Mouse (Mus musculus) myocyte (in vitro differentiated cells): Measurements from ENCODE around the gene Lsmem1.

ENCODE experiments used
- CEBPB ChIP-seq: IDR thresholded peaks from 2 replicates; pipeline ENCODE4 v1.6.1; 2011; ENCODE audit warnings: mild to moderate bottlenecking, moderate library complexity; ENCODE audit not compliant: poor library complexity, insufficient read depth, severe bottlenecking
- E2F4 ChIP-seq: IDR thresholded peaks from one replicate; pipeline ENCODE4 v1.6.1; 2011; ENCODE audit warnings: mild to moderate bottlenecking, control low read depth, moderate library complexity; ENCODE audit not compliant: insufficient read depth
- MAX ChIP-seq: IDR thresholded peaks from one replicate; pipeline ENCODE4 v1.6.1; 2011; ENCODE audit warnings: low read depth, mild to moderate bottlenecking, control low read depth
- MYOD1 ChIP-seq, 3 experiments: IDR thresholded peaks; one replicate each; pipeline ENCODE4 v1.6.1; 2011; ENCODE audit warnings: control low read depth in 2 of 3, low read depth in 2 of 3, mild to moderate bottlenecking in 2 of 3, moderate library complexity in 1 of 3; ENCODE audit not compliant: insufficient read length in 2 of 3, control insufficient read depth in 1 of 3
- MYOG ChIP-seq, 3 experiments: IDR thresholded peaks; one replicate each; pipeline ENCODE4 v1.6.1; 2011; ENCODE audit warnings: control low read depth in 2 of 3, low read depth in 2 of 3, mild to moderate bottlenecking in 2 of 3; ENCODE audit not compliant: insufficient read length in 2 of 3, control insufficient read depth in 1 of 3, insufficient read depth in 1 of 3
- POLR2A ChIP-seq: IDR thresholded peaks from one replicate; pipeline ENCODE4 v1.6.1; 2011; ENCODE audit warnings: low read depth, mild to moderate bottlenecking, control low read depth, moderate library complexity; ENCODE audit not compliant: insufficient read length
- POLR2AphosphoS2 ChIP-seq: IDR thresholded peaks from one replicate; pipeline ENCODE4 v1.6.1; 2011; ENCODE audit warnings: low read depth, control low read depth; ENCODE audit not compliant: insufficient read length
- SRF ChIP-seq: IDR thresholded peaks from one replicate; pipeline ENCODE4 v1.6.1; 2011; ENCODE audit warnings: low read depth; ENCODE audit not compliant: control insufficient read depth, insufficient read length
- TCF12 ChIP-seq: IDR thresholded peaks from one replicate; pipeline ENCODE4 v1.6.1; 2011; ENCODE audit warnings: mild to moderate bottlenecking, control low read depth; ENCODE audit not compliant: poor library complexity, insufficient read depth, severe bottlenecking

DNA sequence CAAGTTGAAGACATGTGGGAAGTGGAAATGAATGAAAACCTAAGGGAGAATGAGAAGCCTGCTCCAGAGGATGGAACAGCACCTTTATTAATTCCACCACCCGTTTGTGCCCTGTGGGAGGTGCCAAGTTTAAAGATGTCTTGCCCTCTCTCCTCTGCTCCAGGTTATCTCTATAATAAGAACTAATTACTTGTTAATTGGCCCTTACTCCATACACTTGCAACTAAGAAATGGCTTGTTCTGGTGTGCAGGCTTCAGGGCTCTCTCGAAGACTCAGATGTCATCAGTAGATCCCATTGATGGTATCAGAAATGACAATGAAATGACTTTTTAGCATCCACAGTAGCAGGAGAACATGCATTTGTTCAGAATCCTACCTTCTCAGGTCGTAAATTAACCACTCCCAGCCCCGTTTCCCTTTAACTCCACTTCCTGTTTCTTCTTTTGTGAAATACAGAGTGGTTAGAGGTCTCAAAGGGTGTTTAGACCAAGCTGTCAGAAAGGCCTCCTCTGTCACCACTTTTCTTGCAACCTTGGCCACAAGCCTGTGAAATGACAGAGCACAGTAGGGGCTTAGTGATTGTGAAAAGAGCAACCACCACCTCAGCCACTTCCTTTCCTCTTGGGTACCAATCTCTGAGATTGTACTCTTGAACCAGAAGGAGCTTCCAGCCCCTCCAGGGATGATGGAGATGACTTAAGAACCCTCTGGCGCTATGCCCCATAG lies 49.3 kb upstream of the Lsmem1 start, which contains the start of gene Ifrd1:
- TF ChIP-seq POLR2A: no peak
- no peak for TF ChIP-seq CEBPB
- TF ChIP-seq TCF12: no peak
- TF ChIP-seq POLR2AphosphoS2: no peak
- TF ChIP-seq MYOG (IDR thresholded peaks at IDR 0.05; ENCODE audit: control insufficient read depth in 1 of 3, insufficient read depth in 1 of 3, insufficient read length in 2 of 3, low read depth in 2 of 3): no peak
- TF ChIP-seq E2F4: no peak
- no peak for TF ChIP-seq MYOD1 (IDR thresholded peaks at IDR 0.05; ENCODE audit: control insufficient read depth in 1 of 3, insufficient read length in 2 of 3, low read depth in 2 of 3)
- no peak for TF ChIP-seq MAX
- no peak for TF ChIP-seq SRF
